Mouse (Mus musculus): ENCODE measurements at regions not wholly inside any gene's neighbourhood (a gene's known extent, or its start where the extent isn't known, plus 50 kb on each side); places are given as distances from the start of the nearest gene placed in this dataset.
"Not testable (repeated sequence)": the region's sequence is repeated elsewhere in the genome, so short reads cannot be mapped to it uniquely, and the experiment has no call there.

GRCm38 (mm10) chr12:45585763-45586162, 511.3 kb upstream of the Stxbp6 start:
- ATAC-seq (ENCODE audit: extremely low read depth, insufficient number of reproducible peaks, low FRiP score, low TSS enrichment), result no peak
- Histone ChIP-seq H3K27me3 (replicated peaks) (no peaks in the 10 kb centered on the region), H3K36me3 (no peaks in the 10 kb centered on the region), H3K9ac (no peak overlapping the region), H3K9me3 (no peaks in the 10 kb centered on the region), H3K4me2 (no peak overlapping the region), H3K27ac (replicated peaks) (no peak overlapping the region), H3K4me1 (no peaks in the 10 kb centered on the region), H3K4me3 (no peak overlapping the region)
- 77% methylated on average over 4 of the region's 4 CpGs for WGBS

- Histone ChIP-seq H3K4me1 (no peaks in the 10 kb centered on the region), H3K36me3 (no peaks in the 10 kb centered on the region), H3K27ac (replicated peaks) (no peak overlapping the region), H3K27me3 (replicated peaks) (no peaks in the 10 kb centered on the region), H3K9me3 (no peaks in the 10 kb centered on the region), H3K4me3 (no peak overlapping the region), H3K4me2 (no peak overlapping the region), H3K9ac (no peak overlapping the region)
- 73% methylated on average over 13 of the region's 13 CpGs for WGBS
- no peak for ATAC-seq (ENCODE audit: extremely low read depth, insufficient number of reproducible peaks, low FRiP score, low TSS enrichment)
Observed at GRCm38 (mm10) chr12:45563325-45564030, 489.0 kb upstream of the Stxbp6 start.

- H3K4me2 ChIP-seq, result no peak overlapping the region
- no peak overlapping the region for H3K27ac ChIP-seq (replicated peaks)
- no peaks in the 10 kb centered on the region for H3K4me1 ChIP-seq
- H3K36me3 ChIP-seq, result no peaks in the 10 kb centered on the region
- no peaks in the 10 kb centered on the region for H3K27me3 ChIP-seq (replicated peaks)
- no peak overlapping the region for H3K9ac ChIP-seq
- 57% methylated on average over 1 of the region's 1 CpGs for WGBS
- no peaks in the 10 kb centered on the region for H3K9me3 ChIP-seq
- no peak overlapping the region for H3K4me3 ChIP-seq
- ATAC-seq (ENCODE audit: extremely low read depth, insufficient number of reproducible peaks, low FRiP score, low TSS enrichment), result no peak
Observed at GRCm38 (mm10) chr12:45562637-45563220, 488.2 kb upstream of the Stxbp6 start.

GRCm38 (mm10) chr12:45561889-45562288, 487.4 kb upstream of the Stxbp6 start:
- H3K27me3 ChIP-seq (replicated peaks), result no peaks in the 10 kb centered on the region
- no peak overlapping the region for H3K4me2 ChIP-seq
- H3K4me3 ChIP-seq, result no peak overlapping the region
- ATAC-seq (ENCODE audit: extremely low read depth, insufficient number of reproducible peaks, low FRiP score, low TSS enrichment), result no peak
- 62% methylated on average over 11 of the region's 11 CpGs for WGBS
- no peak overlapping the region for H3K9ac ChIP-seq
- H3K9me3 ChIP-seq, result no peaks in the 10 kb centered on the region
- no peak overlapping the region for H3K27ac ChIP-seq (replicated peaks)
- H3K36me3 ChIP-seq, result no peaks in the 10 kb centered on the region
- no peaks in the 10 kb centered on the region for H3K4me1 ChIP-seq

GRCm38 (mm10) chr12:45561362-45561761, 486.9 kb upstream of the Stxbp6 start:
- H3K27ac ChIP-seq (replicated peaks), result no peak overlapping the region
- no peak for ATAC-seq (ENCODE audit: extremely low read depth, insufficient number of reproducible peaks, low FRiP score, low TSS enrichment)
- H3K36me3 ChIP-seq, result no peaks in the 10 kb centered on the region
- no peak overlapping the region for H3K4me2 ChIP-seq
- no peaks in the 10 kb centered on the region for H3K4me1 ChIP-seq
- H3K27me3 ChIP-seq (replicated peaks), result no peaks in the 10 kb centered on the region
- H3K9me3 ChIP-seq, result no peaks in the 10 kb centered on the region
- no peak overlapping the region for H3K4me3 ChIP-seq
- 54% methylated on average over 1 of the region's 1 CpGs for WGBS
- H3K9ac ChIP-seq, result no peak overlapping the region

GRCm38 (mm10) chr12:45549906-45550305, 475.4 kb upstream of the Stxbp6 start:
- not testable (repeated sequence) for H3K36me3 ChIP-seq; H3K27me3 ChIP-seq (replicated peaks); ATAC-seq (ENCODE audit: extremely low read depth, insufficient number of reproducible peaks, low FRiP score, low TSS enrichment); H3K4me1 ChIP-seq; H3K9ac ChIP-seq; H3K4me3 ChIP-seq; H3K4me2 ChIP-seq; H3K27ac ChIP-seq (replicated peaks); H3K9me3 ChIP-seq
- 83% methylated on average over 5 of the region's 5 CpGs for WGBS

- Histone ChIP-seq H3K9me3 (no peaks in the 10 kb centered on the region), H3K4me2 (no peak overlapping the region), H3K4me1 (no peaks in the 10 kb centered on the region), H3K27ac (replicated peaks) (no peak overlapping the region), H3K36me3 (no peaks in the 10 kb centered on the region), H3K4me3 (no peak overlapping the region), H3K27me3 (replicated peaks) (no peaks in the 10 kb centered on the region), H3K9ac (no peak overlapping the region)
- ATAC-seq (ENCODE audit: extremely low read depth, insufficient number of reproducible peaks, low FRiP score, low TSS enrichment), result no peak
Observed at GRCm38 (mm10) chr12:45519554-45519953, 445.0 kb upstream of the Stxbp6 start.

- Histone ChIP-seq H3K4me3 (no peak overlapping the region), H3K36me3 (no peaks in the 10 kb centered on the region), H3K4me2 (no peak overlapping the region), H3K9ac (no peak overlapping the region), H3K27me3 (replicated peaks) (no peaks in the 10 kb centered on the region), H3K4me1 (no peaks in the 10 kb centered on the region), H3K9me3 (no peaks in the 10 kb centered on the region), H3K27ac (replicated peaks) (no peak overlapping the region)
- no peak for ATAC-seq (ENCODE audit: extremely low read depth, insufficient number of reproducible peaks, low FRiP score, low TSS enrichment)
- 59% methylated on average over 3 of the region's 3 CpGs for WGBS
Observed at GRCm38 (mm10) chr12:45514459-45514858, 439.9 kb upstream of the Stxbp6 start.

GRCm38 (mm10) chr12:45507400-45507982, 433.0 kb upstream of the Stxbp6 start:
- no peaks in the 10 kb centered on the region for H3K36me3 ChIP-seq
- H3K4me2 ChIP-seq, result peak overlapping the region; percentile 42; the same call in 1 of the 2 replicates
- peaks cover 9% of the 10 kb centered on the region for H3K4me1 ChIP-seq
- no peak overlapping the region for H3K4me3 ChIP-seq
- H3K27ac ChIP-seq (replicated peaks), result no peak overlapping the region
- H3K9ac ChIP-seq, result no peak overlapping the region
- no peak for ATAC-seq (ENCODE audit: extremely low read depth, insufficient number of reproducible peaks, low FRiP score, low TSS enrichment)
- no peaks in the 10 kb centered on the region for H3K9me3 ChIP-seq
- WGBS, result 23% methylated on average over 7 of the region's 7 CpGs
- no peaks in the 10 kb centered on the region for H3K27me3 ChIP-seq (replicated peaks)

- Histone ChIP-seq H3K9me3 (no peaks in the 10 kb centered on the region), H3K36me3 (no peaks in the 10 kb centered on the region), H3K27me3 (replicated peaks) (no peaks in the 10 kb centered on the region), H3K4me2 (no peak overlapping the region), H3K27ac (replicated peaks) (no peak overlapping the region), H3K4me1 (no peaks in the 10 kb centered on the region), H3K4me3 (no peak overlapping the region), H3K9ac (no peak overlapping the region)
- ATAC-seq (ENCODE audit: extremely low read depth, insufficient number of reproducible peaks, low FRiP score, low TSS enrichment), result no peak
- 68% methylated on average over 6 of the region's 6 CpGs for WGBS
Observed at GRCm38 (mm10) chr12:45499834-45500233, 425.3 kb upstream of the Stxbp6 start.

- no peak for ATAC-seq (ENCODE audit: extremely low read depth, insufficient number of reproducible peaks, low FRiP score, low TSS enrichment)
- Histone ChIP-seq H3K27me3 (replicated peaks) (no peaks in the 10 kb centered on the region), H3K4me3 (no peak overlapping the region), H3K4me2 (no peak overlapping the region), H3K36me3 (no peaks in the 10 kb centered on the region), H3K9ac (no peak overlapping the region), H3K9me3 (no peaks in the 10 kb centered on the region), H3K27ac (replicated peaks) (no peak overlapping the region), H3K4me1 (no peaks in the 10 kb centered on the region)
Observed at GRCm38 (mm10) chr12:45498230-45498629, 423.7 kb upstream of the Stxbp6 start.

- Histone ChIP-seq H3K9me3 (no peaks in the 10 kb centered on the region), H3K4me3 (no peak overlapping the region), H3K36me3 (no peaks in the 10 kb centered on the region), H3K4me2 (no peak overlapping the region), H3K27me3 (replicated peaks) (no peaks in the 10 kb centered on the region), H3K9ac (no peak overlapping the region), H3K27ac (replicated peaks) (no peak overlapping the region), H3K4me1 (no peaks in the 10 kb centered on the region)
- no peak for ATAC-seq (ENCODE audit: extremely low read depth, insufficient number of reproducible peaks, low FRiP score, low TSS enrichment)
- WGBS, result 60% methylated on average over 1 of the region's 1 CpGs
Observed at GRCm38 (mm10) chr12:45489029-45489428, 414.5 kb upstream of the Stxbp6 start.
